Mouse (Mus musculus) cerebellum, adult 18-20 months (tissue): ENCODE data around the gene Ahdc1.

Experiments
- DNase-seq, 2 experiments: peaks; one replicate each; pipeline ENCODE4 v3.0.0; 2021

Ahdc1 gene

DNA sequence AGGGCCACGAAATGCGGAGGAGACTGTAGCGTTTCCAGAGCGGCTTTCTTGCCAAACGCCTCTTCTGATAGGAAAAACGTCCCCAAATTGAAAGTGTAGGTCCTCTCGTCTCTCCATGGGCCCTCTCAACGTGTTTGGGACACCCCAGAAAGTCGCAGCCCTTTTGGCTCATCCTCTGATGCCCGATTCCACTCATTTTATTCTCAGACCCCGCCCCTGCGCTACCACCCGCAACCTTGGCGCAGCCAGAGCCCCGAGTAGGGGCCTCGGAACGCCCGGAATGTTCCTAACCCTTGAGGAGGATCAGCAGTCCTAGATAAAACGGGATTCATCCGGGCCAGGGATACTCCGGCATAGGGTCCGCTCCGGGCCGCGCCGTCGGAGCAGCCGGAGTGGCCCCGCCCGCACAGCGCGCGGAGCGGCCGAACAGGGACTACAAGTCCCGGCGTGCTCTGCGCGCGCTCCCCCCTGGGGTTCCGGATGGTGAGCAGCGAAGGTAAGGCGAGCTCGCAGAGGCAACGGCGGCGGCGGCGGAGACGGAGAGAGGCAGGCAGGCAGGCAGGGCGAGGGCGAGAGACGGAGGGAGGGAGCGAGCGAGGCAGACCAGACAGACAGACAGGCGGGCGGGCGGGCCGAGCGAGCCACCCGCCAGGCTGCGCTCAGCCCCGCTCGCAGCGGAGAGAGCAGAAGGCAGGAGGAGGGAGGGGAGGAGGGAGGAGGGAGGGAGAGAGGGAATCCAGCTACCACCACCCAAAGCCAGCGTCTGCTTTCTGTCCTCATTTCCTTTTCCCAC lies at the start of gene Ahdc1:
Gene Ahdc1 (plus strand): TSS at position 233 of the 793 bp plus-strand sequence.
- DNase-seq: peak; percentile 95 to 97

- DNase-seq: no peak
Observed at GRCm38 (mm10) chr4:132961866-132962265, 49.2 kb upstream of the Ahdc1 start.

GRCm38 (mm10) chr4:132962628-132963027 lies 48.4 kb upstream of the Ahdc1 start:
- DNase-seq: no peak

DNA sequence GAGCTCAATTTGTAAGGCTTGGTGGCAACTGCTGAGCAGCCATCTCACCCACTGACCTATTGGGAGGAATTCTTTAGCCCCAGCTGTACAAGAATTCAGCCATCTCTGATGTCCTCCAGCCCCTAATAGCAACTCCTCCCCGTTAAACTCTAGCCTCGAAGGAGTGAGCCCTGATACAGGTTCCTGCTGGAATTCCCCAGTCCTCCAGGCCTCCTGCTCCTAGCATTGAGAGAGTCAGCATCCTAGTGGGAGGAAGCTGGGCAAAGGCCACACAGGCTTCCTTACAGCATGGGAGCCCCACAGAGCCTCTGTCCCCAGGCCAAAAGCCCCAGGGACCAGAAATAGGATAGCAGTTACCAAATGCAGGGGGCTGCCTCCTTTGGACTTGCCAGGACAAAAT lies 47.6 kb upstream of the Ahdc1 start:
- DNase-seq: no peak

DNA sequence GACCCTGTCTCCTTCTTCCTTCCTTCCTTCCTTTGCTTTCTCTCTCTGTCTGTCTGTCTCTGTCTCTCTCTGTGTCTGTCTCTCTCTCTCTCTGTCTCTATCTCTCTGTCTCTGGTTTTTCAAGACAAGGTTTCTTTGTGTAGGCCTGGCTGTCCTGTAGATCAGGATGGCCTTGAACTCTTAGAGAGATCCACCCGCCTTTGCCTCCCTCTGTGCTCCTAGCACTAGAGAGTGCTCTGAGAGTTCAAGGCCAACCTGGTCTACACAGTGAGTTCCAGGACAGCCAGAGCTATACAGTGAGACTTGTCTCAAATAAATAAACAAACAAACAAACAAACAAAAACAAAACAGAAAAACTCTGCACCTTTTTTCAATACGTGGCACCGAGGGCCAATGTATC lies 47.0 kb upstream of the Ahdc1 start:
- DNase-seq: no peak

DNA sequence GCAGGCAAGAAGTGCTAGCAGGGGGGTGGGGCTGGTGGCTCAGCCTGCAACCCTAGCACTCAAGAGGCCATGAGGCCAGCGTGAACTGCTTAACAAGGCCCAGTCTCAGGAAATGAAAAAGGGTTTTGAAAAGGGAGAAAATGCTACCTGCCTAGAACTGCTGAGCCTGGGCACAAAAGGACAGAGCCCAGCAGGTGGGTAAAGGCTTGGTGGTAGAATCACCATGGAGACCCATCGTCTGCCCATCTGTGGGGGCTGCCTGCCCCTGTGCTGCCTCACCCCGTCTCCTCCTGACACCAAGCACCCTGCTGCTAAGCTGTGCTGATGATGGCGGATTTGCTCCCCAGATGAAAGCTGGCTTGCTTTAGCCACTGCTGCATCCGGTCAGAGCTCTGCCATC lies 46.6 kb upstream of the Ahdc1 start:
- DNase-seq: no peak

- DNase-seq: no peak
Observed at GRCm38 (mm10) chr4:132968105-132968938, 42.7 kb upstream of the Ahdc1 start.

GRCm38 (mm10) chr4:132971601-132972000 lies 39.5 kb upstream of the Ahdc1 start:
- DNase-seq: no peak

- no peak for DNase-seq
Observed at GRCm38 (mm10) chr4:132972101-132972500, 39.0 kb upstream of the Ahdc1 start.

GRCm38 (mm10) chr4:132972556-132972955 lies 38.5 kb upstream of the Ahdc1 start:
- no peak for DNase-seq

- DNase-seq: no peak
Observed at GRCm38 (mm10) chr4:132973186-132973585, 37.9 kb upstream of the Ahdc1 start.

GRCm38 (mm10) chr4:132973814-132974398 lies 37.2 kb upstream of the Ahdc1 start, which contains the start of gene Fgr:
Gene Fgr (plus strand): TSS chr4:132974095.
- no peak for DNase-seq

GRCm38 (mm10) chr4:132974904-132975303 lies 36.2 kb upstream of the Ahdc1 start:
- DNase-seq: peak; percentile 66 to 75

GRCm38 (mm10) chr4:132975791-132976190 lies 35.3 kb upstream of the Ahdc1 start:
- DNase-seq: no peak

GRCm38 (mm10) chr4:132976729-132977128 lies 34.3 kb upstream of the Ahdc1 start:
- no peak for DNase-seq

GRCm38 (mm10) chr4:132977597-132977996 lies 33.5 kb upstream of the Ahdc1 start:
- no peak for DNase-seq

DNA sequence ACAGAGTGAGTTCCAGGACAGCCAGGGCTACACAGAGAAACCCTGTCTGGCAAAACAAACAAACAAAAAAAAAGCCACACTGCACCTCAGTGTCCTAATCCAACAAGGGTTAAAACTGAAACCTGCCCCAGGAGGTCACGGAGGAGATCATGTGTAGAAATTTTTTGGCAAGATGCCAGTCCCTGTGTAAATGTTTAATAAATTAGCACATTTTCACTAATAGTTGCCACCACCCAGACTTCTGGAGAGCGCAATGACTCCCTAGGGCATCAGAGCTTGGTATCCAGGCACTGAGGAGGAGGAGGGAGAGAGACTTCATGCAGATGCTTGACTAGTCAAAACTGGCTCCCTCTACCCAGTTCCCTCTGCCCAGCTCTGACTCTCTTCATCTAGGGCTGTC lies 31.9 kb upstream of the Ahdc1 start:
- no peak for DNase-seq

- no peak for DNase-seq
Observed at GRCm38 (mm10) chr4:132981621-132982020, 29.4 kb upstream of the Ahdc1 start.

DNA sequence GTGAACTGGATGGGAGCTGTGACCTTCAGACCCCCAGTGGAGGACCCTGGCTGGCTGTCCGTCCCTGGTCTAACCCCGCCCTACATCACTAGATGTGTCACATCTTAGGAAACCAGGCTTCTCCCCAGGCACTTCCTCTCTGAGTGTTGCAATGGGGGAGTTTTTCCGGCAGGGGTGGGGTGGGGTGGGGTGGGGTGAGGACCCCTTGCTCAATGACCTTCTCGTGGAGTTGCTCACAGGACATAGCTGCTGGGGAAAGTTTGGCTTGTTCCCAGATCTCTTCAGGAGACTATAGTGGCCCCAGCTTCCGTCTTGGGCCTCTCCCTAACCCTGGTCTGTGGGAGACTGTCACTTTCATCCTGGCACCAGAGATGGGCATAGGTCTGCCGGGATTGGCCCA lies 28.1 kb upstream of the Ahdc1 start:
- no peak for DNase-seq

DNA sequence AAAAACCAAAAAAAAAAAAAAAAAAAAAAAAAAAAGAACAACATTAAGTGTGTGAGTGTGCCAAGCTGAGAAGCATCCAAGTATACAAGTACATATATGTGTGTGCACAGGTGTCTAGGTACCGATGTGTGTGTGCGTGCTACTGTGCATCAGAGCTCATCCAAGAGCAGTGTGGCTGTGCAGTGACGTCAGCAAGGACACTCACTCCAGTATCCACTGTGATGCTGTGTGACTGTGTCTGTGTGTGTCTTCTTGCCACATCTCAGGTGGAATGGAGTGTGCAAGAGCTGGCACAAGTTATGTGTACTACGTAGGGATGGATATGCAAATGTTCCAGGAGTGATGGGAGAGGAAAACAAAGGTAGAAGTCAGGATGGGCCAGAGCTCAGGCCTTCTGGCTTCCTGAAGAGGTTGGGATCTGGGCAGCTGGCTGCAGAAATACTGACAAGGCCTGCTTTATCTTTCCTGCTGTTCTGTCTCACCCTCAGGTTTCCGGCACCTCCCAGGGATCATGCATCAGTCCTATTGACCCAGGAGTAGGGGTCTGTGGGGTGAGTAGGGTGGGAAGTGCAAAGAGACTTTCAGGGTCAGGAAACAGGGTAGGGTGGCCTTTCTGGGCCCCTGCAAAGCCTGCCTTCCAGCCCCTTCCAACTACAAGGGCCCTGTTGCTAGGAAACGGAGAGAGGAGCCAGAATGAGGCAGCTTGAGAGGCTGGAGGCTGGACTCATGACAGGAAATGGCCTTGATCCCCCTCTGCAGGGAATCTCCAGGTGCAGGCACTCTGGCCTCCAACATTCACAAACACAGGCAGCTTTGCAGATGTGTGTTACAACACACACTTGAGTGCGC lies 27.2 kb upstream of the Ahdc1 start:
- no peak for DNase-seq

DNA sequence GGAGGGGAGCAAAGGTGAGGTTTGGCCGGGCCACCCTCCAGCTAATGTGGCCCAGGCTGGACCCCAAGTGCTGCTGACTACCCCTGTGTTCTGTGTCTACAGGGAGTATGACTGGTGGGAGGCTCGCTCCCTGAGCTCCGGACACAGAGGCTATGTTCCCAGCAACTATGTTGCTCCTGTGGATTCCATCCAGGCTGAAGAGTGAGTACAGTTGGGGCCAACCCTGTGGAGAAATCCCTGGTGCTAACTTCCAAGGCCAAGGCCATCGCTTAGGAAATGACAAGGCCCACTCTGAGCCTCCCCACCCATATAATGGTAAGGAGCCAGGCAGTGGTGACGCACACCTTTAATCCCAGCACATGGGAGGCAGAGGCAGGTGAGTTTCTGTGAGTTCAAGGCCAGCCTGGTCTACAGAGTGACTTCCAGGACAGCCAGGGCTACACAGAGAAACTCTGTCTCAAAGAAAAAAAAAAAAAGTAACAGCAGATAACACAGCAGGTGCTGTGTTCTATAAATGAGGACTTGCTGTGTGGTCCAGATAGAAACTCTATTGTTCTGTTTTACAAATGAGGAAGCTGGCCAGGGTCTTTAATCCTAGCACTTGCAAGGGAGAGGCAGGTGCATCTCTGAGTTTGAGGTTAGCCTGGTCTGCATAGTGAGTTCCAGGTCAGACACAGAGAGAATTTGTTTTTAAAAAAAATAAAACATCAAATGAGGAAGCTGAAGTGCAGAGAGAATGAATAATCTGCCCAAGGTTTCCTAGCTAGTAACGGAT lies 22.3 kb upstream of the Ahdc1 start:
- no peak for DNase-seq

- DNase-seq: no peak
Observed at GRCm38 (mm10) chr4:132993553-132993952, 17.5 kb upstream of the Ahdc1 start.
